Mouse (Mus musculus): ENCODE measurements around the gene Frrs1.

DNA sequence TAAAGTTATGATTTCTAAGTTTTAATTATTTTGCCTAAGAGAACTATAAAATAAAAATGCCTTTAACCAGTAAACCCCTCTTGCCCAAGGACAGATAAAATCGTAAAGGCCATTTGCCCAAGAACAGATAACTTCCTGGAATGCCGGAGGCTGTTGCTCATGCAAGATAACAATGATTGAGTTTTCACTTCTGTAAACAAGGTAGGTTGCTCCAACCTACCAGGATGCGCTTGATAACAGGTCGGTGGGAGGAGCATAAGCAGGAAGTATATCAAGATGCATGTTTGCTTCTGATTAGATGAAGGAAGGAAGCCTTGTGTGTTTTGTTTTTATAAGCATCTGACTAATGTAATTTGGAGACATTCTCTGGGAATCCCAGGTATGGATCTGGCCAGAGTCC lies 13.2 kb upstream of the Frrs1 start:
- no peak for TF ChIP-seq POLR2A (IDR thresholded peaks at IDR 0.05; ENCODE audit: low read depth, low read length)
- no peak for TF ChIP-seq CTCF (IDR thresholded peaks at IDR 0.05; ENCODE audit: borderline replicate concordance, insufficient read depth, low read length)
